ENCODE assay signal across 14 mouse cellular contexts in genomic region chr12:39073289-39074022, GRCm38 (mm10).
DNase-seq lines count a peak whose midpoint lies in the region; ATAC-seq lines count a peak whose summit lies in the region.
"Had no signal": no experiment of that assay in that cellular context is flagged by ENCODE, and none has a peak within 500 bp of the region (broad histone marks: within the 10 kb centered on the region; RNA-seq: fewer than 3 reads in every experiment).

No protein-coding gene starts in this region.

- 0 out of 2 replicates have a peak, but pooled peaks have one; percentile 54 for ATAC-seq in hindbrain, embryonic 16.5 days

- no peaks in the 10 kb centered on the region for H3K27me3 ChIP-seq in hindbrain, embryonic 16.5 days (replicated peaks; ENCODE audit: control insufficient read depth, insufficient read depth, low read length)

- no peak overlapping the region for H3K27ac ChIP-seq in hindbrain, embryonic 16.5 days (ENCODE audit: low read depth, low read length)
- H3K27ac ChIP-seq: liver, embryonic 14.5 days had no signal

- H3K36me3 ChIP-seq in hindbrain, embryonic 16.5 days (ENCODE audit: control insufficient read depth, insufficient read depth, low read length), result no peaks in the 10 kb centered on the region

- no peaks in the 10 kb centered on the region for H3K9me3 ChIP-seq in hindbrain, embryonic 16.5 days (ENCODE audit: control insufficient read depth, low read length)

- no peak overlapping the region for H3K4me2 ChIP-seq in hindbrain, embryonic 16.5 days (ENCODE audit: low read length)
- H3K4me2 ChIP-seq: heart, embryonic 11.5 days had no signal

- H3K9ac ChIP-seq in hindbrain, embryonic 16.5 days (ENCODE audit: low read depth, low read length), result no peak overlapping the region
- H3K9ac ChIP-seq: liver, embryonic 14.5 days had no signal

- WGBS in hindbrain, embryonic 16.5 days, result 61% methylated on average over 15 of the region's 15 CpGs

- no peaks in the 10 kb centered on the region for H3K4me1 ChIP-seq in hindbrain, embryonic 16.5 days (ENCODE audit: control insufficient read depth, insufficient read depth, low read depth, low read length)

- H3K4me3 ChIP-seq in hindbrain, embryonic 16.5 days (ENCODE audit: low read length), result no peak overlapping the region
- H3K4me3 ChIP-seq: myocyte had no signal

- peak; percentile 4 to 14 for DNase-seq in layer of hippocampus, postnatal 36 days
- no peak for DNase-seq in layer of hippocampus, adult 11-12 months (ENCODE audit: low spot score)
- DNase-seq in brain, embryonic 18.5 days (ENCODE audit: low read depth, low spot score), result peak; percentile 37
- DNase-seq in cerebellum, adult 9-10 months, result peak; percentile 92
- DNase-seq in lung, postnatal 36 days, result no peak
- DNase-seq in kidney, adult 8-10 months, result no peak
- DNase-seq: adrenal gland, adult 2 months; gastrocnemius, postnatal 10 days; kidney, postnatal 14 days; thymus, postnatal 14 days had no signal

Comparison
In these comparisons a context has a peak if more than half of its experiments do, and no peak if none do; other contexts are left out.
1. DNase-seq: peak in layer of hippocampus, postnatal 36 days (2 of 2), brain, embryonic 18.5 days (single experiment) and cerebellum, adult 9-10 months (single experiment); none in layer of hippocampus, adult 11-12 months (single experiment), lung, postnatal 36 days (single experiment) and kidney, adult 8-10 months (0 of 2).